Mouse (Mus musculus): ENCODE results near the gene Slc30a2.
"Not testable (repeated sequence)": the region's sequence is repeated elsewhere in the genome, so short reads cannot be mapped to it uniquely, and the experiment has no call there.

Gene Slc30a2

DNA sequence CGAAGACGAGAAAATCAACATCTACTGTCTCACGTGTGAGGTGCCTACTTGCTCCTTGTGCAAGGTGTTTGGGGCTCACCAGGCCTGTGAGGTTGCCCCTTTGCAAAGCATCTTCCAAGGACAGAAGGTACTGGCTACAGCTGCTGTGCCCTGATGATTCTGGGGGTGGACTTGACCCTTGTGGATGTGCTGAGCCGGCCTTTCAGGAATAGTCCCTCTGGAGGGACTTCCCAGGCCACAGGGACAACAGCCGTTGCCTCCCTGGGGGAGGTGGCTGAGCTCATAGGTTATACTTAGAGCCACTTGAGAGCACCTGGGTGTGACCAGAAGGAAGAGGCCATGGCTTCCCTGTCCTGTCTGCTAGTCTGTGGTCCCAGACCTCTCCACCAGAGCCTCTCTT is 23.3 kb upstream of the Slc30a2 start:
- in situ Hi-C loops (cut with MboI; ENCODE audit: low sequenced_read_pairs): no loop called here

DNA sequence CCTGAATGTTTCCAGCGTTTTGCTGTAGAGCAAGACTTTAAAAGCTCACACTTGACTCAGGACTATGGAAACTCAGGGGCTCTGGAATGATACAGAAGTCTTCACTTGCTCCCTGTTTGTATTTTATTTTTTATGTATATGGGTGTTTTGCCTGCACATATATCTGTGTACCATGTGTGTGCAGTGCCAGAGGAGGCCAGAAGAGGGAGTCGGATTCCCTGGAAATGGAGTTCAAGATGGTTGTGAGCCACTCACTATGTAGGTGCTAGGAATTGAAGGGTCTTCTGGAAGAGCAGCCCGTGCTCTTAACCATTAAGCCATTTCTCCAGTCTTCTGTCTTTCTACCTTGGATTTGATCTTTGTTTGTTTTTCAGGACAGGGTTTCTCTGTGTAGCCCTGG is 21.5 kb upstream of the Slc30a2 start:
- in situ Hi-C loops (cut with MboI; ENCODE audit: low sequenced_read_pairs): no loop called here

DNA sequence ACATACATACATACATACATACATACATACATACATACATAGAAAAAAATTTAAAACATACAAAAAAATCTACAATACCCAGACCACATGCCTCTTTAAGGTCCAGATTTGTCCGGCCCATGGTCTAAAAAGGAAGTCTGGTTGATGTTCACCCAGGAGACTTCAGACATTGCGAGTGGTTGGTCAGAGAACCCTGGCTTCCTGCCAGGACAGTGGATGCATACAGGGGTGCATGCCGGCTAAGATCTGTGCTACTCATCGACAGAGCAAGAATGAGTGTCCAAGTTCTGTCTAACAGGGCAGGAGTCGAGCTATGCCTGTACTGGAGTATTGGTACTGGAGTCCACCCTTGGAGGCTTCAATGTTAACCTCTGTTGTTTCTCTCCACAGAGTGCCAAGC is 18.3 kb upstream of the Slc30a2 start:
- in situ Hi-C loops (cut with MboI; ENCODE audit: low sequenced_read_pairs): no loop called here

DNA sequence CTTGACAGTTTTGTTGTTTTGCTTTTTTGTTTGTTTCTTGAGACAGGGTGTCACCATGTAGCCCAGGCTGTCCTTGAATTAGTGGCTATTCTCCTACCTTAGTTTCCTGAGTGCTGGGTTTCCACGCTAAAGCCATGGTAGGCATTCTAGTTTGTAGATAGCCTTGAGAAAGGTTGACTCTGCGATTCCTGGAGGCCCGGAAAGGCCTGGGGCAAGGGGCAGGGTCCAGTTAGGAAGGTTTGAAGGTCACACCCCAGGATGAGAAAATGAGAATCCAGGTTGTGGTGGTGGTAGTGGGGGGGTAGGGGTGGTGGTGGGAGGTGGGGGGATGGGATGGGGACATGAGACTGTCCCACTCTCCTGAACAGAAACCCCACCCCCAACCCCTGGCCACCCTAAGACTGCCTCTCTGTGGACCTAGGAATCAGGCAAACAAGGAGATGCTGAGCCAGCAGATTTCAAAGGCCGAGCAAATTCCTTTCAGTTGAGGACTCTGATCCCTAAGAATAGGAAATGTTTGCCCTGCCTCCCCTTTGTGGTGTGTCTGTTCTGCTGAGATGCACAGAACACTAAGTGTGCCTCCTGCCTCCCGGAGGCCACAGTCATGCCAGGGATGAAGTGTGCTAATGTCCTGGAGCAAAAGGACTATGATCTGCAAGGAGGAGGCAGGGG is 16.0 kb upstream of the Slc30a2 start:
- in situ Hi-C loops (cut with MboI; ENCODE audit: low sequenced_read_pairs): no loop called here

DNA sequence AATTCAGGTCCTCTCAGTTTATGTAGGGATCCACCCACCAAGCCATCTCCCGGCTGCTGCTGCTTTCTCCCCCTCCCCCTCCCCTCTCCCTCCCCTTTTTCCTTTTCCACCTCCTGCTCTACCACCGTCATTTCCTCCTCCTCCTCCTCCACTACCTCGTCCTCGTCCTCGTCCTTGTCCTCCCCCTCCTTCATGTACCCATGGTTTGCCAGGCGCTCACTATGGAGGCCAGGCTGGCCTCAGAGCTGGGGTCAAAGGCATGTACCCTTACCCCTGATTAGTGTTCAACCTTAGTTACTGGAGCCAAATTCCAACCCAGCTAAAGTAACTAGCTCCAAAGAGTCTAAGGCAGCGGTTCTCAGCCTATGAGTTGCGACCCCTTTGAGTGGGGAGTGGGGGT is 14.8 kb upstream of the Slc30a2 start:
- in situ Hi-C loops (cut with MboI; ENCODE audit: low sequenced_read_pairs): no loop called here

DNA sequence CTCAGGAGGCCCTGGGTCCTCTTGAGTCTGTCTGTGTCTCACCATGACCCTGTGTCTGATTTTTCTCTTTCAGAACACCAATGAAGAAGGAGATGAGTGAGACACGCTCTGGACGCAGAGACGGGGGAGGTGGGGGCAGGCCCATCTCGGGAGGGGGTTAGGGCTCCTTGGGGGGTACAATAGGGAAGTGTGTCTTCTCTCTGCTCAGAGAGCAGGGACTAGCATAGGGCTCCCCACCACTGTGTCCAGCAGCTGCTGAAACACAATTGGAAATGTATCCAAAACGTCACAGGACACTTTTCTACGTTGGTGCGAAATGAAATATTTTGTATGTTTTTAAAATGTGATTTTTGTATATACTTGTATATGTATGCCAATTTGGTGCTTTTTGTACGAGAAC is 14.1 kb upstream of the Slc30a2 start:
- in situ Hi-C loops (cut with MboI; ENCODE audit: low sequenced_read_pairs): no loop called here

DNA sequence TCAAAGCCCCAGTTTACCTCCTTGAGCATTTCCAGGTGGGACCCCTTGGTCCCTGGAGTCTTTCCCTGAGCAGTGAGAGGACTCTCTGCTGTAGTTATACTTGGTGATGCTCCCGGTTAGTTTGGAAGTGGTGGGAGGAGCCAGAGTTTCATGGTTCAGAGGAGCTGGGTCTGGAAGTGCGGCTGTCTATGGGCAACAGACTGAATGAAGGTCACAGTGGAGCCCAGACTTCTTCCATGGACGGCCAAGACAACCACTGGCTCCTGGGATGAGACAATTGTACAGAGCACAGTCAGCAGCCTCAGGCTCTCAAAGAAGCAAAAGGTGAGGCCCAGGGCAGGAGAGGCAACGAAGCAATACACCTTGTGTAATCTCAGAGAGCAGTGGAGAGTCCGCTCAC is 12.7 kb upstream of the Slc30a2 start:
- in situ Hi-C loops (cut with MboI; ENCODE audit: low sequenced_read_pairs): no loop called here

DNA sequence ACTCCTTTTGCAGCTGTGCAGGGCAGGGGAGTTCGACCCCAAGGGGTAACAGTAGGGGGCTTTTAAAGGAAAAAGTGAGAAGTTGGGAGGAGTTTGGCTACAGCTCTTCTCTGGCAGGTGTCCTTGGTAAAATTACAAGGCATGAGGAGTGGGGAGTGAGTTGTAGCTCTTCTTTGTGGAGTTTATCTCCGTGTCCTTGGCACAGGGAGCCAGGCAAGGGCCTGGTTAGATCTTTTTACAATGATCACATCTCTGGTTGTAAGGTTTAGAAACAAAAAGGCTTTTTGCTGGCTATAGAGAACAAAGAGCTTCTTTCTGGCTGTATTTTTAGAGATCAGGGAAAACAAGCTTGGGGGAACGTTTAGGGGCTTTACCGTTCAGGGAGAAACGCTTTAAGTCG is 1.8 kb upstream of the Slc30a2 start:
- in situ Hi-C loops (cut with MboI; ENCODE audit: low sequenced_read_pairs): not testable (repeated sequence)

DNA sequence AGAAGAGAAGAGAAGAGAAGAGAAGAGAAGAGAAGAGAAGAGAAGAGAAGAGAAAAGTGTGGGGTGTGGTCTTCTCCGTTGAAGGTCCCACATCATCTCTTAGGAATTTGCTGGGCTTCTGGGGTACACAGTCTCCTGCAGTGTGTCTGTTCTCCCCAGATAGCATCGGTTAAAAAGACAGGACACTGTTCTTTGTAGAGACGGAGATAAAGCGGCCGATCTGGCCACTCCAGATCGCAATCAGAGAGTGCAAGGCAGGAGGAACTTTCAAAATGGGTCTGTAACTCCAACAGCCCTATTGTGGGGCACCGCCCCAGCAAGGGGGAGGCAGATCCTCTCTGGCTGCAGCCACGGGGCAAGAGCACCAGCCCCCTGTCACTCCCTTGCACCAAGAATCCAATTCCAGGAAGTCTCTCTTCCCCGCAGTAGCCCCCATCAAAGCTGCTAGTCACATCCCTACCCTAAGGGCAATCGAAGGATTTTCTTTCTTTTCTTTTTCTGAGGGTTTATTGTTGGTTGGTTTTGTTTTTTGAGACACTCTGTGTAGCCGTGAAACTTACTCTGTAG is 685 bp upstream of the Slc30a2 start:
- in situ Hi-C loops (cut with MboI; ENCODE audit: low sequenced_read_pairs): no loop called here

DNA sequence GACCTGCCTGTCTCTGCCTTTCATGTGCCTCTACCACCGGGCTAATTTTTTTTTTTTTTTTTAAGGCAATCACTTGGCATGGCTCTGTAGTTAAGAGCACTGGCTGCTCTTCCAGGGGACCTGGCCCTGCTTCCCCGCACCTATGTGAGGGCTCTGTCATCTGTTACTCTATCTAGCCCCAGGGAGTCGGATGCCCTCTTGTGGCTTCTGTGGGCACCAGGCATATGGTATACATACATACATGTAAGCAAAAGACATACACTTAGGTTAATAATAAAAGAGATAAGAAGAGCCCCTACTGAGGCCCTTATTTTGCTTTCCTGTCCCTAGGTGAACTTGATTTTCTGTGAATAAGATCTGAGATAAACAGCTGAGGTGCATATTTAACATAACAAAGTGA is 1.6 kb downstream of the Slc30a2 start:
- in situ Hi-C loops (cut with MboI; ENCODE audit: low sequenced_read_pairs): no loop called here

DNA sequence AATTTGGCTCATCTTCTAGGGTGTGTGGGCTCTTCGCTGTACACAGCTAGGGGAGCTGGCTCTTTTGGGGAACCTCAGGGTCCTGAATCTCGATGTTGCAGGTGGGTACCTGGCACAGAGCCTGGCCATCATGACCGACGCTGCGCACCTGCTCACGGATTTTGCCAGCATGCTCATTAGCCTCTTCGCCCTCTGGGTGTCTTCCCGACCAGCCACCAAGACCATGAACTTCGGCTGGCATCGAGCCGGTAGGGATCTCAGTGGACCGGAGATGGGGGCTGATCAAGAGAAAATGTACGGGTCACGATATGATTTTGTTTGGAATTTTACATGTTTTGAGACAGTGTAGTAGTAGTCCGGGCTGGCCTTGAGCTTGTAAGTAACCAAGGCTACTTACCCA is 2.8 kb downstream of the Slc30a2 start:
- in situ Hi-C loops (cut with MboI; ENCODE audit: low sequenced_read_pairs): no loop called here

DNA sequence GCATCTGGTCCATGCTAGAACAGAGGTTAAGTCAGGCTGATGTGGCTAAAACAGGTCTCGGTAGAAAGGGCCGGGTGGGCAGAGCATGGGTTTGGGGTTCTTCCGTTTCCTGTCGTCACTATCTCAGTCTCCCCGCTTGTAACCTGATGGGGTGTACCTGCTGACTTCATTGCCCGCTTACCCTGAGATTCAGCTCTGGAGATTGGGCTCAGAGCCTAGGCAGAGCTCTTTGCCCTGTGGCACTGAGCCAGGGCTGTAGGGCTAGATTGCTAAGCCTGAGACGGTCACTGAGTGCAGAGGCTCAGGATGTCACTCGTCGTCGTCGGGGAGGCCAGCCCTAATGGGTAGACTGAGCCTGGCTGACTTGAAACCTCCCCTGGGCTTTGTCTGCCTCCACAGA is 5.1 kb downstream of the Slc30a2 start:
- in situ Hi-C loops (cut with MboI; ENCODE audit: low sequenced_read_pairs): no loop called here

DNA sequence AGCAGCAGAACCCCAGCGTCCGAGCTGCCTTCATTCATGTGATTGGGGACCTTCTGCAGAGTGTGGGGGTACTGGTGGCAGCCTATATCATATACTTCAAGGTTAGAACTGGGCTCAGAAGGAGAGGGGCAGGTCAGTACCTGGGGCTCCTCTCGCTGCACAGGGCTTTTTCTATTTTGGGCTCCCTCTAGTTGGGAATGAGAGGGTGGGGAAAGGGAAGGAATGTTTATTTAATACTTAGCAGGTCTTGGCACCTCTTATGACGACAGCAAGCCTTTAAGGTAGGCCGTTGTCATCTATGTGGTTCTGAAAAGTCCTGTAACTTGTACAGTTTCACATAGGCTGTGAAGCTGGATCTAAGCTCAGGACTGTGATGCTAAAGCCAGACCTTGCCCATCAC is 5.6 kb downstream of the Slc30a2 start:
- in situ Hi-C loops (cut with MboI; ENCODE audit: low sequenced_read_pairs): no loop called here

DNA sequence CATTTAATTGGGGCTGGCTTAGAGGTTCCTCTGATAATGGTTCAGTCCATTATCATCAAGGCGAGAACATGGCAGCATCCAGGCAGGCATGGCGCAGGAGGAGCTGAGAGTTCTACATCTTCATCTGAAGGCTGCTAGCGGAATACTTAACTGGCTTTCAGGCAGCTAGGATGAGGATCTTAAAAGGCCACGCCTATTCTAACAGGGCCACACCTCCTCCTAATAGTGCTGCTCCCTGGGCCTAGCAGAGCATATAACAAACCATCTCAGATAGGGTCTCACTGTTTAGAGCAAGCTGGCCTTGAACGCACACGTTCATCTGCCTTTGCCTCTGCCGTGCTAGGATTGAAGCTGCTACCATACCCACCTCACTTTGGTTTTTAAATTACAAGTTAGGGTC is 6.8 kb downstream of the Slc30a2 start:
- in situ Hi-C loops (cut with MboI; ENCODE audit: low sequenced_read_pairs): no loop called here

DNA sequence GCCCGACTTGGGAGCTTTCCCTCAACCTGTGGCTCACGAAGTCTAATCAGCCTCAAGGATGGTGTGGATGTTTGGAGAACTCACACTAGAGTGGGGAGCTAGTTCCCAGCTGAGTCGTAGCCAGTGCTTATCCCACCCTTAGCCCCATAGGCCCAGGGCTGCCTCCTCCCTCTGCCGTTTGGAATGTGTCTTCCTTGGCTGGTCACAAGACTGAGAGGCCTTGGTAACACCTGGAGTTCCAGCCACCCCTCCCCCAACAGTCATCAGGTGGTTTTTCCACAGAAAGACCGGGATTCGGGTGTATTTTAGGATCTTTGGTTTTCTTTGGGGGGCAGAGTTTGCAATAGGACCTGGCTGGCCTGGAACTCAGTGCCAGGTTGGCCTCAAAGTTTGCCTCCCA is 7.7 kb downstream of the Slc30a2 start:
- in situ Hi-C loops (cut with MboI; ENCODE audit: low sequenced_read_pairs): no loop called here

DNA sequence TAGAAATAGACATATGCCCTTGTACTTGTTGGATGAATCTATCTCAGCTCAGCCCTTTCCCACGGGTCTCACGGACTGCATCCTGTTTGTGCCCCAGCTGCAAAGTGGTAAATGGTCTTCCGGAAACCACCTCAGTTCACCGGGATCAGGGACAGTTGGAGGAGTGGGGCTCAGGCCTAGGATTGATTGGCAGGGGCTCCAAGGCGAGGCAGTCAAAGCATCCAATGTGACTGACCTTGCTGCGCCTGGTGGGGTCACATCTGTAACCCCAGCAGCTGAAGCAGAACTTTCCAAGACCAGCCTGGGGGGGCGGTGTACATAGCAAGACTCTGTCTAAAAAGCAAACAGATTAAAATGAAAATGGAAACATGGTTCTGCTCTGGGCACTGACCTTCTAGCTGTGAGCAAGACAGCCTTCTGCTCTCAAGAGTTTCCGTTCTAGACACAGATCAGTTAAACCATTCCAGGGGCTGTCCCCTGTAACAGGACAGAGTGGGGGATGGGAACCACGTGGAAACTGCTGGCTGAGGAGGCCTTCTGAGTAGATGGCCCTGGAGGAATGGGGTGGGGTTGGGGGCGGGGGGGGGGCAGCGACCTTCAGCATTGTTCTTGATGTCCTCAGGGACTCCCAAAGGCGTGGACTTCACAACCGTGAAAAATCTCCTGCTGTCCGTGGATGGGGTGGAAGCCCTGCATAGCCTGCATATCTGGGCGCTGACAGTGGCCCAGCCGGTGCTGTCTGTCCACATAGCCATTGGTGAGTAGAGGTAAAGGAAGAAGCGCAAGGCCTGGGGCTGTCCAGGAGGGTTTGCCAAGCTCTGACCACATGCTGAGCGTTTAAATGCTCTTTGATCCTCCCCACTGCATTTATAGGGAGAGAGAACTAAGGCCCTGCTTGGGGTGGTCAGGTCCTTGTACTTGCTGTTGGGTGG is 8.6 kb downstream of the Slc30a2 start:
- in situ Hi-C loops (cut with MboI; ENCODE audit: low sequenced_read_pairs): no loop called here

DNA sequence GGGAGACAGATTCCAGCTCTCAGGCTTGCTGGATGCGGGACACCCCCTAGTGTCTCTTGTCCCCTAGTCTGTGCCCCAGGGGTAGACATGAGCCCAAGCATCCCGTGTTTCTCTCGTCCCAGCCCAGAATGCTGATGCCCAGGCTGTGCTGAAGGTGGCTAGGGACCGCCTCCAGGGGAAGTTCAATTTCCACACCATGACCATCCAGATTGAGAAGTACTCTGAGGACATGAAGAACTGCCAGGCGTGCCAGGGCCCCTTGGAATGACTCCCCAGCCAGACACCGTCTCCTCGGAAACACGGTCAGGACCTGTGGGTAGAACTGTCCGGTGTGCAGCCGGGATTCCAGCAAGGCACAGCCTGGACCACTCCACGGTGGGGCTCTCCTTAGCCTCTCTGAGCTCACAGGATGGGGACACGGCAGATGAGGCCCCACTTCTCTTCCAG is 9.3 kb downstream of the Slc30a2 start:
- in situ Hi-C loops (cut with MboI; ENCODE audit: low sequenced_read_pairs): no loop called here

DNA sequence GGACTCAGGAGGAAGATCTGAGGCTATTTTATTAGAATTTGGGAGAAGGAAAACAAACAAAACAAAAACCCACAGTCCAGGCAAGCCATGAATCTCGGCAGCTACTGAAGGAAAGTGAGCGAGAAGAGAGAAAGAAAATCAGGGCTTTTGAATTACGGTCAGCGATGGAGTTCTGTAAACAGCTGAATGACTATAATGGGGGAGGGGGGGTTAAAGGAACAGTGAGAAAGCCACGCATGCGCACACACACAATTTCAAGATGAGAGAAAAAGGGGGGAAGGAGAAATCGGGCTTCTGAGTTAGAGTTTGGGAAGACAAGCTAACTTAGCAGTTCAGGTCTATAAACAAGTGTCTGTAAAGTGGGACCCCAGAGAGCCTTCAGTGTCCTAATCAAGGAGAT is 9.9 kb downstream of the Slc30a2 start:
- in situ Hi-C loops (cut with MboI; ENCODE audit: low sequenced_read_pairs): no loop called here

DNA sequence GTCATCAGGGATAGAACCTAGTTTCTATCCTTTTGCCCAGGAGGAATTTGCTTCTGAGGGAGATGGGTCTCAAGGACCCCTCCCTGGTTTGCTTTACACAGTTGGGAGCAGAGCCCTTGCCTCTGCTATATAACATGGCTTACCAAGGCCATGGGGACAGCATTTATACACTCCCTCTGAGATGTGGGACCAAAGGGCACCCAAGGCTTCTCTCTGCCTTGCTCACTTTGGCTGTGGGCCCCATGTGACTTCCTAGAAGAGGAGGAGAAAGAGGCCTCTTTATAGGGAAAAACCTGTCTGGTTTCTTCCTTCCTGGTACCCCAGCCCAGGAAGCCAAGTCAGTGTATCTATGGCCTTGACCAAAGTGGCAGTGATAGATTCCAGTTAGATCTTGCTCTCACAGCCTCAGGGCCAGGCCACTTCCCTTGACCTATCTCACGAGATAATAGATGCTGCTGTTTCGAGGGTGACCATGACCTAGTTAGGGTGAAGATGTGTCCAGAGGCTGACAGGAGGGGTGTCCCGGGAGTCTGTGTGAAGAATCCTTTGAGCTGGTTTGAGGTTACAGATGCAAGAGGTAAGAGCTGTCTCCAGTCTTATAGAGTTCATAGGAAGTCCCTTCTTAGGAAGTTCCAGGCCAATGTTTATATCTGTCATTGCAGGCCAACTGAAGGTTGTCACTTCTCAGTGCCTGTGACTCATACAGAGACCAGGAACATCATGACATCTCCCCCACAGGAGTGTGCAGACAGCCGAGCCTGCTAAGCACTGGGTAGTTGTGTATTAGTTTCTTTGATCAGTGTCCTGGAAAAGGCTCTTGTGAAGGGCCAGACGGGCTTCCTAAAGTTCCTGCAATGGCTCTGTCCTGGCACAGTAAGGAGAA is 10.8 kb downstream of the Slc30a2 start:
- in situ Hi-C loops (cut with MboI; ENCODE audit: low sequenced_read_pairs): no loop called here

DNA sequence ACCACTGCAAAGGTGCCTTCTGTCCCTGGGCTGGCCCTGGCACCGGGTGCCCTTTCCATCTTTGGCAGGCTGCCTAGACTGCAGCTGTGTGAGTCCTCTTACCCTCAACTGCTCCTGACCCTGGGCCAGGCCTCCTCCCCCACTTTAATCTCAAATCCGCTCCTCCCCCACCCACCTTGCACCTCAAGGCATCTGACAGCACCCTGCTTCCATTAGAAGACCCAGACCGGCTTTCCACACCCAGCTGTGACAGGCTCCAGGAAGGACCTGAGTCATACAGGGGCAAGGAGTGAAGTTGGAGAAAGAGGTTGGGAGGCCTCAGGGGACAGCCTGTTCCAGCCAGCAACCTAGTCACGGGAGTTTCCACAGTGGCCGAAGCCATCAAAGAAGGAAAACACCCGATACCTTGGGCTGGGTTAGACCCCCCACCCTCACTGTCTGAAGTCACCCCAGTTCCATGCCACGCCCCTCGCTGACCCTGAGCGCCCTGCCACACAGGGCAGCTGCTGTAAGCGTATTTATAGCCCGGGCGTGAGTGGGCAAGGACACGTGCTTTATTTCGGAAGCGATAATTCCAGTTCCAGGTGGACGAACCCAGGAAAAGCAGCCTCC is 13.0 kb downstream of the Slc30a2 start:
- in situ Hi-C loops (cut with MboI; ENCODE audit: low sequenced_read_pairs): no loop called here
